Mouse (Mus musculus) G1E (cell line): ENCODE data around the gene Zhx3. TPM values are rescaled to one million over a fixed set of nuclear protein-coding genes. Genes with fewer than 3 reads are reported as not detected.

Source experiments
- ATAC-seq: 2 replicates; pipeline ENCODE4 v1.8.0; 2016; ENCODE audit warnings: mild to moderate bottlenecking; ENCODE audit not compliant: insufficient number of reproducible peaks, poor library complexity, low FRiP score, severe bottlenecking; ENCODE audit errors: extremely low read depth
- DNase-seq: peaks from one replicate; pipeline ENCODE4 v3.0.0; 2012; ENCODE audit warnings: low spot score
- H3K27me3 ChIP-seq: 2 replicates; pipeline ENCODE4 v1.6.1; 2012; ENCODE audit warnings: mild to moderate bottlenecking, low read length, inconsistent platforms; ENCODE audit not compliant: insufficient read depth
- H3K36me3 ChIP-seq: replicated peaks from 2 replicates; pipeline ENCODE3; 2012; ENCODE audit warnings: mild to moderate bottlenecking, inconsistent platforms
- H3K4me1 ChIP-seq: 2 replicates; pipeline ENCODE4 v1.6.1; 2012; ENCODE audit warnings: low read depth, low read length, inconsistent platforms, mixed read lengths; ENCODE audit not compliant: insufficient read depth
- H3K4me3 ChIP-seq: 2 replicates; pipeline ENCODE4 v1.5.1; 2012; ENCODE audit warnings: low read depth, mild to moderate bottlenecking, inconsistent platforms, low read length, moderate library complexity, mixed read lengths
- H3K9me3 ChIP-seq: replicated peaks from 2 replicates; pipeline ENCODE4 v1.6.1; 2012; ENCODE audit warnings: inconsistent platforms
- CTCF ChIP-seq: IDR thresholded peaks from 2 replicates; pipeline ENCODE4 v1.5.1; 2012; ENCODE audit warnings: low read depth, low read length, inconsistent platforms, mixed read lengths
- GATA1 ChIP-seq: IDR thresholded peaks from 2 replicates; pipeline ENCODE4 v1.6.1; 2012; ENCODE audit warnings: borderline replicate concordance, low read length, inconsistent platforms, mixed read lengths
- GATA2 ChIP-seq: IDR thresholded peaks from 2 replicates; pipeline ENCODE4 v1.6.1; 2012; ENCODE audit warnings: low read depth, low read length, inconsistent platforms, borderline replicate concordance
- POLR2AphosphoS5 ChIP-seq: IDR thresholded peaks from 2 replicates; pipeline ENCODE4 v1.6.1; 2012; ENCODE audit warnings: low read depth, low read length, inconsistent platforms; ENCODE audit not compliant: insufficient replicate concordance
- TAL1 ChIP-seq: conservative IDR thresholded peaks from 2 replicates; pipeline ENCODE4 v1.6.1; 2012; ENCODE audit warnings: low read depth, low read length, inconsistent platforms, mixed read lengths
- polyA plus RNA-seq: library from polyadenylated mRNA; stranded (reverse); fragments of >175 nt; gene quantifications from 2 replicates; pipeline ENCODE4 v1.2.3, GENCODE M21; 2012
- total RNA-seq, 2 experiments: library from RNA; stranded (forward) in 1 of 2; stranded (reverse) in 1 of 2; fragments of 200-1000 nt in 1 of 2; fragments of >200 nt in 1 of 2; fragmentation: Nextera tagmentation in 1 of 2; gene quantifications; 2 replicates each; pipeline ENCODE4 v1.2.3; 2014 to 2017

The Zhx3 gene
- total and polyA plus RNA-seq, 3 experiments, result 1.7 to 8.4 (median 8.2) TPM

- no peak for DNase-seq
- TF ChIP-seq POLR2AphosphoS5, result no peak
- no peak for TF ChIP-seq CTCF
- TF ChIP-seq GATA2, result no peak
- no peak for TF ChIP-seq GATA1
- no peak for TF ChIP-seq TAL1
- Histone ChIP-seq H3K4me1 (no peaks in the 10 kb centered on the region; the same call in 1 of the 2 replicates), H3K27me3 (no peaks in the 10 kb centered on the region; the same call in 1 of the 2 replicates), H3K36me3 (no peaks in the 10 kb centered on the region), H3K4me3 (no peak overlapping the region), H3K9me3 (no peaks in the 10 kb centered on the region; the same call in 1 of the 2 replicates)
- no peak for ATAC-seq
These were observed 32.5 kb upstream of the Zhx3 start for GRCm38 (mm10) chr2:160905301-160905700.

- no peak overlapping the region for H3K4me3 ChIP-seq
- DNase-seq, result no peak
- ATAC-seq, result no peak
- H3K9me3 ChIP-seq, result no peaks in the 10 kb centered on the region
- no peaks in the 10 kb centered on the region for H3K27me3 ChIP-seq
- no peaks in the 10 kb centered on the region for H3K4me1 ChIP-seq
- TF ChIP-seq GATA2 (no peak), TAL1 (no peak), GATA1 (no peak), POLR2AphosphoS5 (no peak), CTCF (no peak)
- H3K36me3 ChIP-seq, result no peaks in the 10 kb centered on the region
These were observed 29.0 kb upstream of the Zhx3 start for GRCm38 (mm10) chr2:160901656-160902412.

- Histone ChIP-seq H3K4me3 (no peak overlapping the region), H3K36me3 (no peaks in the 10 kb centered on the region), H3K27me3 (no peaks in the 10 kb centered on the region; the same call in 1 of the 2 replicates), H3K9me3 (no peaks in the 10 kb centered on the region), H3K4me1 (peaks cover 16% of the 10 kb centered on the region)
- ATAC-seq (no peak), DNase-seq (no peak)
- TF ChIP-seq CTCF (no peak), GATA2 (no peak), POLR2AphosphoS5 (no peak), TAL1 (no peak), GATA1 (no peak)
These were observed 18.9 kb upstream of the Zhx3 start for GRCm38 (mm10) chr2:160891697-160892096.

- TF ChIP-seq GATA1 (no peak), TAL1 (no peak)
- ATAC-seq, result no peak
- no peaks in the 10 kb centered on the region for H3K9me3 ChIP-seq
- H3K36me3 ChIP-seq, result no peaks in the 10 kb centered on the region
- no peak for DNase-seq
- peaks cover 16% of the 10 kb centered on the region for H3K4me1 ChIP-seq
- no peaks in the 10 kb centered on the region; the same call in 1 of the 2 replicates for H3K27me3 ChIP-seq
- no peak overlapping the region for H3K4me3 ChIP-seq
These were observed 18.2 kb upstream of the Zhx3 start for GRCm38 (mm10) chr2:160891045-160891444.

- no peaks in the 10 kb centered on the region for H3K36me3 ChIP-seq
- TF ChIP-seq POLR2AphosphoS5 (no peak), TAL1 (no peak), GATA2 (no peak), CTCF (no peak), GATA1 (no peak)
- H3K27me3 ChIP-seq, result no peaks in the 10 kb centered on the region; the same call in 1 of the 2 replicates
- DNase-seq (peak; percentile 29), ATAC-seq (peak; percentile 16; the same call in 1 of the 2 replicates)
- H3K4me1 ChIP-seq, result peaks cover 16% of the 10 kb centered on the region
- H3K4me3 ChIP-seq, result peak overlapping the region; percentile 71
- H3K9me3 ChIP-seq, result no peaks in the 10 kb centered on the region
These were observed 15.1 kb upstream of the Zhx3 start for GRCm38 (mm10) chr2:160887859-160888258.

- ATAC-seq (peak; percentile 96), DNase-seq (peak; percentile 68)
- peak overlapping the region; percentile 71; the same call in 1 of the 2 replicates for H3K4me3 ChIP-seq
These were observed 14.5 kb upstream of the Zhx3 start for GRCm38 (mm10) chr2:160887284-160887683.

More at GRCm38 (mm10) chr2:160887284-160887683, 14.5 kb upstream of the Zhx3 start:
- Histone ChIP-seq H3K4me1 (peaks cover 16% of the 10 kb centered on the region), H3K27me3 (peaks cover 5% of the 10 kb centered on the region; the same call in 1 of the 2 replicates), H3K36me3 (no peaks in the 10 kb centered on the region), H3K9me3 (no peaks in the 10 kb centered on the region)
- TF ChIP-seq GATA1 (no peak), GATA2 (no peak), CTCF (peak; percentile 63; the same call in 1 of the 2 replicates)
